Mouse (Mus musculus): ENCODE measurements around the gene Ssh2. TPM values are rescaled to one million over a fixed set of nuclear protein-coding genes. Genes with fewer than 3 reads are reported as not detected.

Ssh2 gene
- total RNA-seq, 1 experiment = 7.7 TPM

DNA sequence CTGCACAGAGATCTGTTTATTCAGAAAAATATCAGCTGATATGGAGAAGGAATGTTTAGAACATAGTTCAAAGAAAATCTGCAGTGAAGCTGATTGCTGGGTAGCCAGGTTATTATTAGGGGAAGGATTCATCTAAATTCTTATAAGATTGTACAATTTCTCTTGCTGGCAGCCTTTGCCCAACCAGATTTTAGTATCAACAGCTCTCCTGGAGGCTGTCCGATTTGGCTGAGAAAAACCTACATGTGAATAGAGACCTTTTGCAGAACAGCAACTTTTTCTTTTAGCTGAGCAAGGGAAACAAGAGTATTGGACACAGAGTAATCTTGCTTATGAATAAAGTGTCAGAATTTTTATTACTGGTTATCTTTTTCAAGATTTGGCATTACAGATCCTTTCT lies 212.4 kb downstream of the Ssh2 start:
- Histone ChIP-seq H3K4me1 (ENCODE audit: control insufficient read depth in 2 of 2, insufficient read depth in 2 of 2, low read length in 2 of 2, poor library complexity in 1 of 2) (no peaks in the 10 kb centered on the region), H3K4me3 (ENCODE audit: insufficient read depth in 1 of 2, low read depth in 1 of 2, low read length in 2 of 2, poor library complexity in 1 of 2, severe bottlenecking in 1 of 2) (no peak overlapping the region), H3K27ac (ENCODE audit: insufficient read depth, low read depth, low read length, poor library complexity, severe bottlenecking) (no peak overlapping the region), H3K9me3 (ENCODE audit: control insufficient read depth, insufficient read depth, low read depth, low read length) (no peaks in the 10 kb centered on the region), H3K9ac (ENCODE audit: insufficient read depth, low read depth, low read length, poor library complexity, severe bottlenecking) (no peak overlapping the region), H3K36me3 (ENCODE audit: control insufficient read depth, insufficient read depth, low read length, poor library complexity, severe bottlenecking) (no peaks in the 10 kb centered on the region)
- no peak for DNase-seq (ENCODE audit: low read depth, low spot score)
- TF ChIP-seq MAFK (IDR thresholded peaks at IDR 0.05; ENCODE audit: insufficient read depth, low read depth, low read length) (no peak), ZC3H11A (IDR thresholded peaks at IDR 0.05; ENCODE audit: borderline replicate concordance, low read depth, low read length) (no peak), HCFC1 (IDR thresholded peaks at IDR 0.05; ENCODE audit: borderline replicate concordance, insufficient read depth, low read length) (no peak), CHD2 (IDR thresholded peaks at IDR 0.05; ENCODE audit: low read depth, low read length) (no peak), ZNF384 (IDR thresholded peaks at IDR 0.05; ENCODE audit: low read depth, low read length) (no peak)
- in situ Hi-C loops (cut with MboI; ENCODE audit: low sequenced_read_pairs in 2 of 2, unreplicated experiment in 2 of 2) = no loop called here

GRCm38 (mm10) chr11:77437026-77437425 lies 220.9 kb downstream of the Ssh2 start:
- no peaks in the 10 kb centered on the region for H3K4me1 ChIP-seq (ENCODE audit: control insufficient read depth in 2 of 2, insufficient read depth in 2 of 2, low read length in 2 of 2, poor library complexity in 1 of 2)
- H3K27ac ChIP-seq (ENCODE audit: insufficient read depth, low read depth, low read length, poor library complexity, severe bottlenecking) = no peak overlapping the region
- no peaks in the 10 kb centered on the region for H3K36me3 ChIP-seq (ENCODE audit: control insufficient read depth, insufficient read depth, low read length, poor library complexity, severe bottlenecking)
- DNase-seq (ENCODE audit: low read depth, low spot score) = no peak
- no peak overlapping the region for H3K4me3 ChIP-seq (ENCODE audit: insufficient read depth in 1 of 2, low read depth in 1 of 2, low read length in 2 of 2, poor library complexity in 1 of 2, severe bottlenecking in 1 of 2)
- H3K9ac ChIP-seq (ENCODE audit: insufficient read depth, low read depth, low read length, poor library complexity, severe bottlenecking) = no peak overlapping the region
- no peaks in the 10 kb centered on the region for H3K9me3 ChIP-seq (ENCODE audit: control insufficient read depth, insufficient read depth, low read depth, low read length)
- TF ChIP-seq MAFK (IDR thresholded peaks at IDR 0.05; ENCODE audit: insufficient read depth, low read depth, low read length) (no peak), HCFC1 (IDR thresholded peaks at IDR 0.05; ENCODE audit: borderline replicate concordance, insufficient read depth, low read length) (no peak), ZC3H11A (IDR thresholded peaks at IDR 0.05; ENCODE audit: borderline replicate concordance, low read depth, low read length) (no peak), CHD2 (IDR thresholded peaks at IDR 0.05; ENCODE audit: low read depth, low read length) (no peak), ZNF384 (IDR thresholded peaks at IDR 0.05; ENCODE audit: low read depth, low read length) (no peak)
- in situ Hi-C loops (cut with MboI; ENCODE audit: low sequenced_read_pairs in 2 of 2, unreplicated experiment in 2 of 2) = no loop called here

GRCm38 (mm10) chr11:77440081-77440480 lies 224.0 kb downstream of the Ssh2 start:
- no peaks in the 10 kb centered on the region for H3K4me1 ChIP-seq (ENCODE audit: control insufficient read depth in 2 of 2, insufficient read depth in 2 of 2, low read length in 2 of 2, poor library complexity in 1 of 2)
- H3K27ac ChIP-seq (ENCODE audit: insufficient read depth, low read depth, low read length, poor library complexity, severe bottlenecking) = no peak overlapping the region
- H3K9ac ChIP-seq (ENCODE audit: insufficient read depth, low read depth, low read length, poor library complexity, severe bottlenecking) = no peak overlapping the region
- no peak for TF ChIP-seq CHD2 (IDR thresholded peaks at IDR 0.05; ENCODE audit: low read depth, low read length)
- no peak for TF ChIP-seq ZC3H11A (IDR thresholded peaks at IDR 0.05; ENCODE audit: borderline replicate concordance, low read depth, low read length)
- TF ChIP-seq ZNF384 (IDR thresholded peaks at IDR 0.05; ENCODE audit: low read depth, low read length) = no peak
- TF ChIP-seq MAFK (IDR thresholded peaks at IDR 0.05; ENCODE audit: insufficient read depth, low read depth, low read length) = no peak
- no peak for TF ChIP-seq HCFC1 (IDR thresholded peaks at IDR 0.05; ENCODE audit: borderline replicate concordance, insufficient read depth, low read length)
- no peak for DNase-seq (ENCODE audit: low read depth, low spot score)
- H3K9me3 ChIP-seq (ENCODE audit: control insufficient read depth, insufficient read depth, low read depth, low read length) = no peaks in the 10 kb centered on the region
- in situ Hi-C loops (cut with MboI; ENCODE audit: low sequenced_read_pairs in 2 of 2, unreplicated experiment in 2 of 2) = no loop called here
- no peak overlapping the region for H3K4me3 ChIP-seq (ENCODE audit: insufficient read depth in 1 of 2, low read depth in 1 of 2, low read length in 2 of 2, poor library complexity in 1 of 2, severe bottlenecking in 1 of 2)
- H3K36me3 ChIP-seq (ENCODE audit: control insufficient read depth, insufficient read depth, low read length, poor library complexity, severe bottlenecking) = no peaks in the 10 kb centered on the region

DNA sequence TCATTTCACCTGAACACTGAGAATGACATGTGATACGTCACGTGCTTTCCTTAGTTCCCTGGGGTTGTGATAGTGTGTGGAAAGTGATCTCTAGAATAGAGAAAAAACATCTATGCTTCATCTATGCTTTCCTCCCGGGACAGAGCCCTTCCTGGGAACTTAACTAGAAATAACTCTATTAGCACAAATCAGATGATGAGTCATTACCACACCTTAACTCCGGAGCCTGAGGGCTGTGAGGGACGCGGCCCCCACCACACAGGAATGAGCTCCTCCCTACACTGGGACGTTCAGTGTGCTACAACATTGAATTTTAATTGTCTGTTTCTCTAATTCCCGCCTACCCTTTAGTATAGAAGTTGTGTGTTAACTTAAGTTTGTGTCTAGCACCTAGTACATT lies 224.9 kb downstream of the Ssh2 start:
- H3K36me3 ChIP-seq (ENCODE audit: control insufficient read depth, insufficient read depth, low read length, poor library complexity, severe bottlenecking) = no peaks in the 10 kb centered on the region
- DNase-seq (ENCODE audit: low read depth, low spot score) = no peak
- in situ Hi-C loops (cut with MboI; ENCODE audit: low sequenced_read_pairs in 2 of 2, unreplicated experiment in 2 of 2) = no loop called here

More for the DNA sequence above, 224.9 kb downstream of the Ssh2 start:
- Histone ChIP-seq H3K9me3 (ENCODE audit: control insufficient read depth, insufficient read depth, low read depth, low read length) (no peaks in the 10 kb centered on the region), H3K4me3 (ENCODE audit: insufficient read depth in 1 of 2, low read depth in 1 of 2, low read length in 2 of 2, poor library complexity in 1 of 2, severe bottlenecking in 1 of 2) (no peak overlapping the region), H3K9ac (ENCODE audit: insufficient read depth, low read depth, low read length, poor library complexity, severe bottlenecking) (no peak overlapping the region), H3K27ac (ENCODE audit: insufficient read depth, low read depth, low read length, poor library complexity, severe bottlenecking) (no peak overlapping the region), H3K4me1 (ENCODE audit: control insufficient read depth in 2 of 2, insufficient read depth in 2 of 2, low read length in 2 of 2, poor library complexity in 1 of 2) (no peaks in the 10 kb centered on the region)
- no peak for TF ChIP-seq HCFC1 (IDR thresholded peaks at IDR 0.05; ENCODE audit: borderline replicate concordance, insufficient read depth, low read length)
- TF ChIP-seq CHD2 (IDR thresholded peaks at IDR 0.05; ENCODE audit: low read depth, low read length) = no peak
- no peak for TF ChIP-seq ZNF384 (IDR thresholded peaks at IDR 0.05; ENCODE audit: low read depth, low read length)
- TF ChIP-seq ZC3H11A (IDR thresholded peaks at IDR 0.05; ENCODE audit: borderline replicate concordance, low read depth, low read length) = no peak
- no peak for TF ChIP-seq MAFK (IDR thresholded peaks at IDR 0.05; ENCODE audit: insufficient read depth, low read depth, low read length)

Data from ES-E14 (cell line).